33 mouse cellular contexts compared by ENCODE assay signal in the genomic region with DNA sequence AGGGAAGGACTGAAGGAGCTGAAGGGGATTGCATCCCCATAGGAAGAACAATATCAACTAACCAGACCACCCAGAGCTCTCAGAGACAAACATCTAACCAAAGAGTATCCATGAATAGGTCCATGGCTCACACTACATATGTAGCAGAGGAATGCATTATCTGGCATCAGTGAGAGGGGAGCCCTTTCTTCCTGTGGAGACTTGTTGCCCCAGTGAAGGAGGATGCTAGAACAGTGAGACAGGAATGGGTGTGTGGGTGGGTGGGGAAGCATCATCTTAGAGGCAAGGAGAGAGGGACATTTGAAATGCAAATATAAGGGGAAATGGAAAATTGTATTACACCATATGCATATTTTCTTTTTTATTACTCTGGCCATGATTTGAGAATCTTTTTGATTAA.
"Had no signal": no experiment of that assay in that cellular context is flagged by ENCODE, and none has a peak within 500 bp of the region (broad histone marks: within the 10 kb centered on the region; RNA-seq: fewer than 3 reads in every experiment).

No protein-coding gene starts in this region.

- H3K9me3 ChIP-seq: heart, embryonic 12.5 days; heart, embryonic 13.5 days; heart, embryonic 15.5 days; hindbrain, embryonic 12.5 days; hindbrain, embryonic 13.5 days; hindbrain, embryonic 15.5 days; intestine, embryonic 15.5 days; kidney, embryonic 15.5 days had no signal

- H3K27ac ChIP-seq: heart, embryonic 13.5 days; heart, embryonic 15.5 days; hindbrain, embryonic 12.5 days; hindbrain, embryonic 13.5 days; hindbrain, embryonic 14.5 days; hindbrain, embryonic 15.5 days; hindbrain, postnatal 0 days; intestine, embryonic 15.5 days; kidney, embryonic 15.5 days; kidney, postnatal 0 days; layer of hippocampus, adult 2 months; left cerebral cortex, adult 2 months had no signal

- DNase-seq: heart, postnatal 10 days; heart, postnatal 14 days; heart, postnatal 36 days; heart, postnatal 4 days; kidney, adult 11 months; kidney, adult 18-20 months; kidney, adult 2 months; kidney, adult 8-10 months; kidney, adult 9 months; kidney, postnatal 10 days; kidney, postnatal 14 days; kidney, postnatal 25 days; kidney, postnatal 36 days; kidney, postnatal 4 days; layer of hippocampus, adult 9-11 months; layer of hippocampus, postnatal 36 days had no signal

- H3K4me1 ChIP-seq: heart, embryonic 12.5 days; heart, embryonic 13.5 days; heart, embryonic 15.5 days; hindbrain, embryonic 12.5 days; hindbrain, embryonic 13.5 days; hindbrain, embryonic 15.5 days; intestine, embryonic 15.5 days; kidney, embryonic 15.5 days had no signal

- H3K27me3 ChIP-seq: heart, embryonic 12.5 days; heart, embryonic 13.5 days; heart, embryonic 15.5 days; hindbrain, embryonic 12.5 days; hindbrain, embryonic 13.5 days; hindbrain, embryonic 15.5 days; intestine, embryonic 15.5 days; kidney, embryonic 15.5 days had no signal

- H3K4me3 ChIP-seq: heart, embryonic 12.5 days; heart, embryonic 13.5 days; heart, embryonic 15.5 days; hindbrain, embryonic 12.5 days; hindbrain, embryonic 13.5 days; hindbrain, embryonic 15.5 days; intestine, embryonic 15.5 days; kidney, embryonic 15.5 days; layer of hippocampus, adult 2 months; left cerebral cortex, adult 2 months had no signal

- H3K36me3 ChIP-seq: heart, embryonic 12.5 days; heart, embryonic 13.5 days; heart, embryonic 15.5 days; hindbrain, embryonic 12.5 days; hindbrain, embryonic 13.5 days; hindbrain, embryonic 15.5 days; intestine, embryonic 15.5 days; kidney, embryonic 15.5 days had no signal

- ATAC-seq: hindbrain, embryonic 16.5 days; hindbrain, postnatal 0 days; inflammation-experienced regulatory T-cells, adult 6 months; intestine, embryonic 15.5 days; intestine, embryonic 16.5 days; intestine, postnatal 0 days had no signal
